Mouse (Mus musculus): ENCODE measurements at regions not wholly inside any gene's neighbourhood (a gene's known extent, or its start where the extent isn't known, plus 50 kb on each side); places are given as distances from the start of the nearest gene placed in this dataset.
A peak's percentile ranks its signal among the peaks of the same experiment; 100 is the strongest.
"Not testable (repeated sequence)": the region's sequence is repeated elsewhere in the genome, so short reads cannot be mapped to it uniquely, and the experiment has no call there.

DNA sequence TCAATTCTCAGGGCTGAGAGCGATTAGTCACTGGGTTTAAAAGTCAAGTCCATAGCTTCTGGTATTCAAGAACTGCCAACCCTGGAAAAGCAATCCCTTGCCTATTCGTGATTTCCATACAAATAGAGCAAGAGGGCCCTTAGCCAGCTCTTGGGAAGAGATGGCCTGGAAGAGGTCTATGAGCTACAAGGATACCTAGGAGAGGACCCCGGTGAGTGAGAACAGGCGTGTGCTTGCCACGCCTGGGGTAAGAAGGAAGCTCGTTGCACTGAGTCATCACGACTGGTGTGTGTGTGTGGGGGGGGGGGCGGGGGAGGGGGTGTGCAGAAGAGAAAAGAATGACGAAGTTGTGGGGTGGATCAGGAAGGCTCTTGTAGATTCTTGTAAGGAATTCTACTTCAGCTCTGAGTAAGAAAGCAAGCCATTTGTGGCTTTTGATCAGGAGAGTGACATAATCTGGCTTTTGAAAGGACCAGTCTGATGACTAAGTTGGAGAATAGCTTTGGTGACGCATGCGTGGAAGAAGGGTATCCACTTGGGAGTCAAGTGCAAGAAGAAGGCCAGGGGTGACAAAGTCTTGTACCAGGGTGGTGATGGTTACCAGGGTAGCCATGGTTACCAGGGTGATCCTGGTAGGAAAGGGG lies 113.7 kb downstream of the Phlda1 start:
- no peaks in the 10 kb centered on the region for H3K36me3 ChIP-seq
- H3K27me3 ChIP-seq (replicated peaks) = no peaks in the 10 kb centered on the region
- no peak for ATAC-seq
- H3K4me3 ChIP-seq = no peak overlapping the region
- no peaks in the 10 kb centered on the region for H3K4me1 ChIP-seq
- no peak overlapping the region for H3K4me2 ChIP-seq
- H3K27ac ChIP-seq = no peak overlapping the region
- no peak overlapping the region for H3K9ac ChIP-seq
- 54% methylated on average over 10 of the region's 11 CpGs for WGBS (ENCODE audit: insufficient replicate concordance)
- no peaks in the 10 kb centered on the region for H3K9me3 ChIP-seq (replicated peaks)

GRCm38 (mm10) chr10:111620927-111621676 lies 115.0 kb downstream of the Phlda1 start:
- no peaks in the 10 kb centered on the region for H3K36me3 ChIP-seq
- H3K4me1 ChIP-seq = no peaks in the 10 kb centered on the region
- ATAC-seq = no peak
- no peak overlapping the region for H3K4me2 ChIP-seq
- H3K4me3 ChIP-seq = no peak overlapping the region
- no peaks in the 10 kb centered on the region for H3K9me3 ChIP-seq (replicated peaks)
- WGBS (ENCODE audit: insufficient replicate concordance) = 66% methylated on average over 11 of the region's 11 CpGs
- H3K9ac ChIP-seq = no peak overlapping the region
- no peaks in the 10 kb centered on the region for H3K27me3 ChIP-seq (replicated peaks)
- H3K27ac ChIP-seq = no peak overlapping the region

DNA sequence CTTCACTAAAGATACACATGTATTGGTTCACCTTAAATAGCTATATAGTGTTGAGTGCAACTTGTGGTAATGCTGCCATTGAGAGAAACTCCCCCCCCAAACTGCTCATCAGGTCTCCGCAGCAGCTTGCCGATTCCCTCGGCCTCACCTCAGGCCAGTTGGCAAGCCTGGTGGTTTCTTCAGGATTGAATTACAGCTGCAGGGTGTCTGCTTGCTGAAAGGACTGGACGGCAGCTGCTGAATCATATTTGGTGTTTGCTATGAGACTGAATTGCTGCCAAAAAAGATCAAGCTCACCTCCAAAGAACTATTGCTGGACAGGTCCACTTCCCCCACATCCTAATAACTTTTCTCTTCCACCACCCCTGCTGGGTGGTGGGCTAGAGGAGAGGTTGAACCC lies 116.7 kb downstream of the Phlda1 start:
- Histone ChIP-seq H3K9me3 (replicated peaks) (no peaks in the 10 kb centered on the region), H3K36me3 (no peaks in the 10 kb centered on the region), H3K27me3 (replicated peaks) (no peaks in the 10 kb centered on the region), H3K9ac (no peak overlapping the region), H3K4me1 (no peaks in the 10 kb centered on the region), H3K4me2 (no peak overlapping the region), H3K27ac (no peak overlapping the region), H3K4me3 (no peak overlapping the region)
- ATAC-seq = no peak
- 74% methylated on average over 4 of the region's 4 CpGs for WGBS (ENCODE audit: insufficient replicate concordance)

DNA sequence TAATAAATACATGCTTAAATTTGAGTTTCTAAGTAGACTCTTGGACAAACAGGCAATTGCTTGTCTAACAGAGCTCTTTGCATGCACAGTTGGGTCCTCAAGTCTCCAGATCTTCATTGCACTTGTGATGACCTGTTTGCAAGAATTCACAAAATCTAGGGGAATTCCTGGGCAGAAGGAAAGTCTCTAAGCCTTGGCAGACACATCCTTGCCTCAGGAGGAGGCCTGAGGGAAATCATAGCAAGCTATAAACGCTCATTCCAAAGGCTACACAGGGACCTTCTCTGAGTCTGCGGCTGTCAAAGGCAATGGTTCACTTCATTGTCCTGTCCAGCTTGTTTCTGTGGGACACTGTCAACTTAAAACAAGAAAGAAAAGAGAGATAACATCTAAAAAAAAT lies 117.9 kb downstream of the Phlda1 start:
- no peaks in the 10 kb centered on the region for H3K4me1 ChIP-seq
- H3K9me3 ChIP-seq (replicated peaks) = no peaks in the 10 kb centered on the region
- ATAC-seq = no peak
- H3K27me3 ChIP-seq (replicated peaks) = no peaks in the 10 kb centered on the region
- H3K4me2 ChIP-seq = no peak overlapping the region
- WGBS (ENCODE audit: insufficient replicate concordance) = 68% methylated on average over 2 of the region's 2 CpGs
- H3K36me3 ChIP-seq = no peaks in the 10 kb centered on the region
- no peak overlapping the region for H3K9ac ChIP-seq
- no peak overlapping the region for H3K27ac ChIP-seq
- no peak overlapping the region for H3K4me3 ChIP-seq

DNA sequence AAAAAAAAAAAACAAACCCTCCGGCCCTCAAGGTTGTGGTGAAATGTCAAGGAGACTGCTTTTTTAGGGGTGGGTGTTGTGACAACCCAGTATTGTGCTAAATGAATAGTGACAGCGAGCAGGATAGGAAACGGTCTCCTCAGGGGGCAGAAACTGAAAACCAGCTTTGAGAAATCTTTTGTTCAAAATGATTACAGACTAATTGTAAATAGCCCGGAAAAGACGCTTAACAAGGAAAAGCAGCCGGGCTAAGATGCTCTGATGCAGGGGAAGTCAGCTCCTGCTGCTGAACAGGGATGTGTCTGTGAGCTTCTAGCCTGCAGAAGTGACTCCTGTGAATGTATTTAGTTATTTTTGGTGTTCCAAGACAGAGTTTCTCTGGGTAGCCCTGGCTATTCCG lies 118.5 kb downstream of the Phlda1 start:
- Histone ChIP-seq H3K4me3 (no peak overlapping the region), H3K27ac (no peak overlapping the region), H3K9ac (no peak overlapping the region), H3K9me3 (replicated peaks) (no peaks in the 10 kb centered on the region), H3K36me3 (no peaks in the 10 kb centered on the region), H3K27me3 (replicated peaks) (no peaks in the 10 kb centered on the region), H3K4me2 (no peak overlapping the region), H3K4me1 (no peaks in the 10 kb centered on the region)
- no peak for ATAC-seq
- WGBS (ENCODE audit: insufficient replicate concordance) = 59% methylated on average over 7 of the region's 7 CpGs

- WGBS (ENCODE audit: insufficient replicate concordance) = 84% methylated on average over 11 of the region's 11 CpGs
- H3K4me3 ChIP-seq = no peak overlapping the region
- no peaks in the 10 kb centered on the region for H3K27me3 ChIP-seq (replicated peaks)
- no peak overlapping the region for H3K9ac ChIP-seq
- no peaks in the 10 kb centered on the region for H3K4me1 ChIP-seq
- no peak overlapping the region for H3K4me2 ChIP-seq
- no peaks in the 10 kb centered on the region for H3K36me3 ChIP-seq
- no peaks in the 10 kb centered on the region for H3K9me3 ChIP-seq (replicated peaks)
- H3K27ac ChIP-seq = no peak overlapping the region
- ATAC-seq = no peak
These were observed 119.5 kb downstream of the Phlda1 start for GRCm38 (mm10) chr10:111625573-111625972.

GRCm38 (mm10) chr10:111626009-111626408 lies 119.9 kb downstream of the Phlda1 start:
- no peak for ATAC-seq
- WGBS (ENCODE audit: insufficient replicate concordance) = 76% methylated on average over 6 of the region's 6 CpGs
- Histone ChIP-seq H3K9ac (no peak overlapping the region), H3K27me3 (replicated peaks) (no peaks in the 10 kb centered on the region), H3K4me1 (no peaks in the 10 kb centered on the region), H3K27ac (no peak overlapping the region), H3K9me3 (replicated peaks) (no peaks in the 10 kb centered on the region), H3K36me3 (no peaks in the 10 kb centered on the region), H3K4me3 (no peak overlapping the region), H3K4me2 (no peak overlapping the region)

- Histone ChIP-seq H3K36me3 (no peaks in the 10 kb centered on the region), H3K4me2 (no peak overlapping the region), H3K27ac (no peak overlapping the region), H3K4me3 (no peak overlapping the region), H3K9ac (no peak overlapping the region), H3K27me3 (replicated peaks) (no peaks in the 10 kb centered on the region), H3K4me1 (no peaks in the 10 kb centered on the region), H3K9me3 (replicated peaks) (no peaks in the 10 kb centered on the region)
- ATAC-seq = 0 out of 2 replicates have a peak, but pooled peaks have one; percentile 21
- WGBS (ENCODE audit: insufficient replicate concordance) = 47% methylated on average over 14 of the region's 14 CpGs
These were observed 130.2 kb downstream of the Phlda1 start for GRCm38 (mm10) chr10:111636283-111636682.

GRCm38 (mm10) chr10:111637084-111637735 lies 131.1 kb downstream of the Phlda1 start:
- Histone ChIP-seq H3K4me1 (no peaks in the 10 kb centered on the region), H3K9ac (no peak overlapping the region), H3K9me3 (replicated peaks) (no peaks in the 10 kb centered on the region), H3K4me3 (no peak overlapping the region), H3K27ac (no peak overlapping the region), H3K27me3 (replicated peaks) (no peaks in the 10 kb centered on the region), H3K4me2 (no peak overlapping the region), H3K36me3 (no peaks in the 10 kb centered on the region)
- 78% methylated on average over 12 of the region's 12 CpGs for WGBS (ENCODE audit: insufficient replicate concordance)
- no peak; the same call in 1 of the 2 replicates for ATAC-seq

DNA sequence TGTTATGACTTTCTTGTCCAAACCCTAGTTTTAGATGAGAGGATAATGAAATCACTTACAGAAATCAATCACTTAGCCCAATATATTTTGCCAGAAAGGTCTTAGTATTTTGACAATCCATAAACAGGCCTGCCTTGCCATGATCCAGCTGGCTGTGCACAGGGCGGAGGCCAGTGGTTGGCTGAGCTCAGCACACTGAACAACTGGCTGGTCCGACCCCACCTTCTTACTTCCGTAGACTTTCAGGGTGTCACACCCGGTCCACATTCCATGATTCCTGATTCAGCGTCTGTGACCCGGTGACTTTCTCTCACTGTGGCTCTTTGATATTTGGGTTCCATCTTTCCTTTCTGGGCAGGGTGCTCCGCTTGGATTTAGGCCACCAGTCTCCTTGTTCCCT lies 133.8 kb downstream of the Phlda1 start:
- 75% methylated on average over 7 of the region's 7 CpGs for WGBS (ENCODE audit: insufficient replicate concordance)
- no peak for ATAC-seq

GRCm38 (mm10) chr10:111642683-111643082 lies 136.6 kb downstream of the Phlda1 start:
- Histone ChIP-seq H3K9me3 (replicated peaks) (no peaks in the 10 kb centered on the region), H3K36me3 (no peaks in the 10 kb centered on the region), H3K27ac (no peak overlapping the region), H3K4me2 (no peak overlapping the region), H3K9ac (no peak overlapping the region), H3K4me3 (no peak overlapping the region), H3K27me3 (replicated peaks) (no peaks in the 10 kb centered on the region), H3K4me1 (no peaks in the 10 kb centered on the region)
- 74% methylated on average over 2 of the region's 2 CpGs for WGBS (ENCODE audit: insufficient replicate concordance)
- ATAC-seq = no peak

More for the DNA sequence above, 133.8 kb downstream of the Phlda1 start:
- Histone ChIP-seq H3K4me1 (no peaks in the 10 kb centered on the region), H3K27me3 (replicated peaks) (no peaks in the 10 kb centered on the region), H3K9me3 (replicated peaks) (no peaks in the 10 kb centered on the region), H3K27ac (no peak overlapping the region), H3K36me3 (no peaks in the 10 kb centered on the region), H3K9ac (no peak overlapping the region), H3K4me3 (no peak overlapping the region), H3K4me2 (no peak overlapping the region)

DNA sequence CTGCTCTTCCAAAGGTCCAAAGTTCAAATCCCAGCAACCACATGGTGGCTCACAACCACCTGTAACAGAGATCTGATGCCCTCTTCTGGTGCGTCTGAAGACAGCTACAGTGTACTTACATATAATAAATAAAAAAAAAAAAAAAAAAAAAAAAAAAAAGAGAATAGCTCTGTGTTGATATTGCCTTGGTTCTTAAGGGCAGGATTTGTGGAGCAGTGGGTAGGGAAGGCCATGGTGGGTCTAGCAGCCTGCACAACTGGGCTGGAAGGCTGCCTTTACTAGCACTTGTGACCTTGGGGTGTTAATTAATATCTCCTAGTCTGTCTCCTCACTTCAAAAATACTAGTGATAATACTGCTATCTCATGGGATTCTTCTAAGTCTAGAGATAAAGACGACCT lies 147.7 kb downstream of the Phlda1 start:
- not testable (repeated sequence) for H3K36me3 ChIP-seq; H3K27me3 ChIP-seq (replicated peaks); H3K4me2 ChIP-seq; H3K4me3 ChIP-seq; H3K27ac ChIP-seq; ATAC-seq; H3K9ac ChIP-seq; H3K9me3 ChIP-seq (replicated peaks); H3K4me1 ChIP-seq
- 40% methylated on average over 1 of the region's 2 CpGs for WGBS (ENCODE audit: insufficient replicate concordance)

Measured in liver, embryonic 12.5 days (tissue).